Mouse (Mus musculus) olfactory bulb, adult 2 months (tissue): ENCODE results near the gene H2afj.

Experiments used
- CTCF ChIP-seq: fragments of 200-500 bp; IDR thresholded peaks from 2 replicates; pipeline ENCODE4 v1.5.1; 2012; ENCODE audit warnings: low read depth, mild to moderate bottlenecking, low read length, moderate library complexity; ENCODE audit not compliant: insufficient read depth
- POLR2A ChIP-seq: fragments of 200-500 bp; IDR thresholded peaks from 2 replicates; pipeline ENCODE4 v1.6.1; 2012; ENCODE audit warnings: mild to moderate bottlenecking, low read depth, low read length, moderate library complexity; ENCODE audit not compliant: insufficient read depth

GRCm38 (mm10) chr6:136811196-136811595, 3.2 kb downstream of the H2afj start:
- TF ChIP-seq POLR2A (no peak), CTCF (no peak)
